Mouse (Mus musculus): ENCODE measurements around the gene Gm10097.
A peak's percentile ranks its signal among the peaks of the same experiment; 100 is the strongest.

The Gm10097 gene

DNA sequence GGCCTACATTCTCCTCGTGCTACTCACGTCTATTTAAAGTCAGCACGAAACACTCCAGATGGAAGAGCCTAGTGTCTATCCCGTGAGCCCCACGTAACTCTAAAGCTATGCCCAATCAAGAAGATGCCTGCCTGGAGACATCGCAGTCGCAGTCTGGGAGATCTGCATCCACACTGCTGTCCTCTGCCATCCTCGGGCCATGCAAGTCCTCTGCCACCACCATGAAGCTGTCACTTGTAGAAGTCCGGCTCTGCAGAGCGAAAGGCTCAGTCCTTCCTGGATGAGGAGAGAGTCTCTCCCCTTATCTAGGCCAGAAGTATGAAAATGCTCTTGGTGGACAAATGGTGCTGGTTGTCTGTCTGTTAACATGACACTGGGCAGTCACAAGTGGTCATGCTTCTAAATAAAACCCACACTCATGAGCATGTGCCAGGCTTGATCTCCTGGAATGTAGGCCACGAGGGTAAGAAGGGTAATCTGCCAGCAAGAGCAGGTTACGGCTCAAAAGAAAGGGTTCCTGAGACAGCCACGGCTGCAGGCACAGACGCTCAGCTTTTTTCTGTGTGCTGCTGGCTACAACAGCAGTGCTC lies at the start of gene Gm10097:
TSS of gene Gm10097 (plus strand) at position 517 of the 590 bp plus-strand sequence.
- no peak for DNase-seq (ENCODE audit: low read depth in 2 of 2, low spot score in 2 of 2)

DNA sequence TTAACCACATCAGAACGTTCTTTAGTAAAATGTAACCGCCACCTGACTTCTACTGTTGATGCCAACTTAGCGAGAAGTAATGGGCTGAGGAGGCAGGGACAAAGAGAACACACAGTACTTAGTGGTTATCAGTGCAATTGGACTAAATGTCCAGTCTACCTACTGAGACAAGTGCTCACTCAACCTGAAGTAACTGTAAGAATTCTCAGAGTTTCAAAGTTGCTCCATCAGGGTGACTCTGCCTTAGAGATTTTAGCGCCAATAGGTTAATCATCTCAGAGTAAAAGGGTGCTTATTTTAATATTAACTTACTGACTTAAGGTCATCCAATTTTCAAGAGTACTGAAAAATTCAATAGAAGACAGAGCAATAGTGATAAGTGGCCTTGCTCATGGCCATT lies 43.1 kb upstream of the Gm10097 start:
- DNase-seq (ENCODE audit: low read depth in 2 of 2, low spot score in 2 of 2), result no peak

- DNase-seq (ENCODE audit: low read depth in 2 of 2, low spot score in 2 of 2), result no peak
Measured at GRCm38 (mm10) chr10:5027208-5027607, 41.8 kb upstream of the Gm10097 start.

- no peak for DNase-seq (ENCODE audit: low read depth in 2 of 2, low spot score in 2 of 2)
Measured at GRCm38 (mm10) chr10:5028301-5028700, 40.7 kb upstream of the Gm10097 start.

- DNase-seq (ENCODE audit: low read depth in 2 of 2, low spot score in 2 of 2), result no peak
Measured at GRCm38 (mm10) chr10:5029161-5029560, 39.8 kb upstream of the Gm10097 start.

DNA sequence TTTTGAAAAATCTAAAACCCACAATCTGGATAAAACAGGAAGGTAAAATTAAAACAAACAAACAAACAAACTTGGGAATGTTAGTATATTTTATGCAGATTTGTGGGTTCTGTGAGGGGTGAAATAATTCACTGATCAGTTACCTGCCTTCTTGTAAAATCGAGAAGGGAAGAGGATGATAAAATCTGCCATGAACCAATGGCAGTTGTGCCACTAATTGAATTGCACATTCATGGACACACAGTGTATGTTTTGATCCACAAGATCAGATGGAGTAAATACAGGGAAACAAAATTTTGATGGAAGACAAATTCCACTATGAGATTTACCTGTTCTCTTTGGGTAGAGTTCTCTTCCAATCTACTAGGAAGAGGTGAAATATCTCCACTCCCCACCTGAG lies 39.1 kb upstream of the Gm10097 start:
- no peak for DNase-seq (ENCODE audit: low read depth in 2 of 2, low spot score in 2 of 2)

GRCm38 (mm10) chr10:5032192-5033048 lies 36.6 kb upstream of the Gm10097 start:
- no peak for DNase-seq (ENCODE audit: low read depth in 2 of 2, low spot score in 2 of 2)

DNA sequence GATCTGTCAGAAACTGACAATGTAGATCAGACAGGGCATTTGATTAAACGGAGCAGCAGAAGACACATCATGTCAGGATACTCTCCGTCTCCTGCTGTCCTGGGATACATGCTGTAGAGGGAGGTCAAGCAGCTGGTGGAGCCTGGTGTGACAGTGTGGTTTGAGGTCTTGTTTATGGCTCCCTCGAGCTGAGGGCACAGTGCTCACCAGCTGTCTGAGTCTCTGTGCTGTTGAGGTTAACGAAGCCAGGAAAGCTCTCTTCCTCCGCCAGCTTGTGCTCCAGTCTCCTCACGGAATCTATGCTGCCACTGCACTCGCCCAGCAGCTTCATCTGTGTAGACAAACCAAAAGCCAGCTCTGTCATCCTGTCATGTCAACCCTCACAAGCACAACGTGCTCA lies 27.7 kb upstream of the Gm10097 start:
- DNase-seq (ENCODE audit: low read depth in 2 of 2, low spot score in 2 of 2), result no peak

DNA sequence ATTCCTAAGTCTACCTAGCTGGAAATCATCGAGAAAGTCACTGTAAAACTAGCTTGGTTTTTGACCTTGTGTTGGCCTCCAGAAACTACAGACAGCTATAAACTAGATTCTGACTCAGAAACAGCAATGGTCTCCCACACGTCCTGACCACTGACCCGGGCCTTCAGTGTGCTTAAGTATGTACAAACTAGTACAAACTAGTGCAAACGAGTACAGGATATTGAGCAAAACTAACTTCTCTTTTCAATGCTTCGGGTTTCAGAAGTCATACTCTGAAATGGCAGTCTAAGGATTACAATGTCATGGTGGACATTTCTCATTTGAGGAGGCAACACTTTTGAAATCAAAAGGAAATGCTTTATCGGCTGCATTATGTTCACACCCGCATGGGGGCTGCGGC lies 24.5 kb upstream of the Gm10097 start:
- no peak for DNase-seq (ENCODE audit: low read depth in 2 of 2, low spot score in 2 of 2)

DNA sequence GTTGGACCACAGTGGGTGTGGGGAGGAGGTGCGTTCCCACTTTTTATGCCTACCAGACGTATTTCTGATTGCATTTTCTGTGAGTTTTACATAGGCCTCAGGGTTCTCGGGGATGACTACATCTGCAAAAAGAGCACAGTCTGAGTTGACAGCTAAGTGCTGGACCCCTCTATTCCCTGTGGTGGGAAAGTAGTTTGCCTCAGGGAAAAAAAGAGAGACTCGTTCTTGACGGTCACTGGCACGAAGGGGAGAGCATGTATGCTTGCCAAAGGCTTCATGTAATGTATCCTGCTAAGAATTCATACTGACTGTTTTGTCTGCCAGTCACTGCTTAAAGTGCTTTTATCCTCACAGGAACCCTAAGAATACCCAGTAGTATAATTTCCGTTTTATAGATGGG lies 23.8 kb upstream of the Gm10097 start:
- DNase-seq (ENCODE audit: low read depth in 2 of 2, low spot score in 2 of 2), result no peak

DNA sequence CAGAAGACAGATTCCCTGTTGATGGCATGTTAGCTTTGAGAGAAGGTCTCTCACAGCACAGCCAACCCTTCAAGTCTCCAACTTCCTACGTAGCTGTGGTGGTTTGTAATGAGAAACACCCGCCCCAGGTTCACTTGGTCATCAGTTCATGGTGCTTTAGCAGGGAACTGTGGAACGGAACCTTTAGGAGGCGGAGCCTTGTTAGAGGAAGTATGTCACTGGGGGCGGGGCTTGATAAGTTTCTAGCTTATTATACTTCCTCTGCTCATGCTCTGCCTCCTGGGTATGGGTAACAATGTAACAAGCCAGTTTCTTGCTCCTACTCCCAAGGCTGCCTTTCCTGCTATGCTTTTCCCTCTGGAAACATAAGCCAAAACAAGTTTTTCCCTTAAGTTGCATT lies 23.3 kb upstream of the Gm10097 start:
- DNase-seq (ENCODE audit: low read depth in 2 of 2, low spot score in 2 of 2), result no peak

DNA sequence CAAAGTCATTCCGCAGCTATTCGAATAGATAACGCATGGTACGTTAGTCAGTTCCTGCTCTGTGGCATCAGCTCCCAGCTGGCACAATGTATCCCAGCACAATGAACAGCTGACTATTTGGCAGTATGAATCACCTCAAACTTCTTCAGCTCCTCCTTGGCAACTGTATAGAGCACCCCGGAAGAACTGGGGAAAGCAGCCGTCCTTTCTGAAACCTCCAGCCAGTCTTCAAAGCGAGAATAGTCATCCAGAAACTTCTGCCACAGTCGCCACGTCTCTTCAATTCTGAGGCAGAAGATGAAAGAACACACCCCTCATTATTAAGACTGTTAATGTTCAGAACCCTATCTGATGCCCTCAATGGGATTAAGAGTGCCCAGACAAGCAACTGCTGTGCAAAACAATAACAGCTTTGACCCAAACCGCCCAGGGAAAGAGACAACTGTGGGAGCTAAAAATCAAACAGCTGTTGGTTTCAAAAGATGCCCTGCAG lies 12.7 kb upstream of the Gm10097 start:
- DNase-seq (ENCODE audit: low read depth in 2 of 2, low spot score in 2 of 2), result no peak

DNA sequence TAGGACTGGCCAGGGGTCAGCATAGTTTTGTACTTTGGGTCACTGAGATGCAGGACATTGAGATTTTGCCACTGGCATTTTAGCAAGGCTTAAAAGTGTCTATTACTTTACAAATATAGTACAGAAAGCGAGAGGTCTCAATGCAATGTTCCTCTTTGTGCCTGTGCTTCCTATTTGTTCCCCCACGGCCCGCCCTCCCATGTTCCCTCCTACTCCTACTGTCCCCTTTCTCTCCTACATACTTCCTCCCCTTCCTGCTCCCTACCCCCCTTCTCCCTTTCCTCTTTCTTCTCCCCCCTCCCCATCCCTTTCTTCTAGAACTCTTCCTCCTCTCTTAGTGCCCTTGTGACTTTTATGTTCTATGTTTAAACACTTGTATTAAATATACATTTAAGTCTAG lies 12.1 kb upstream of the Gm10097 start:
- DNase-seq (ENCODE audit: low read depth in 2 of 2, low spot score in 2 of 2), result no peak

GRCm38 (mm10) chr10:5057661-5058060 lies 11.3 kb upstream of the Gm10097 start:
- no peak for DNase-seq (ENCODE audit: low read depth in 2 of 2, low spot score in 2 of 2)

- no peak for DNase-seq (ENCODE audit: low read depth in 2 of 2, low spot score in 2 of 2)
Measured at GRCm38 (mm10) chr10:5058876-5059275, 10.1 kb upstream of the Gm10097 start.

DNA sequence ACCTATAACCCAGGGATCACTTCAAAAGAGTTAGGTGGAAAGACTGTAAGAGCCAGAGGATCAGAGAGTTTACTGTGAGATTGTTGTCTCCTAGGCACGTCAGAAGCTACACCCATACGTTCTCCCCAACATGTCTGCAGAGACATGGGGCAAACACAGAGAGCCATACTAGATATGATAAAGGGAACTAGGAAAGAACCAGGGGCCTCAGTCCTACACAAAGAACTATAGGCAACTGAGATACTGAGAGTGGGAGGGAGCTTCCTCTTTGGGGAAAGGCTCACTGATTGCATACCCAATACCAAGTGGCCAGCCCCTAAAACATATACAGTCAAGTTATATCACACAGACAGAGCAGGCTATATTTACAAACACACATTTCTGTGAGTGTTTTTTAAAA lies 9.0 kb upstream of the Gm10097 start:
- DNase-seq (ENCODE audit: low read depth in 2 of 2, low spot score in 2 of 2), result no peak

- DNase-seq (ENCODE audit: low read depth in 2 of 2, low spot score in 2 of 2), result no peak
Measured at GRCm38 (mm10) chr10:5067113-5067512, 1.9 kb upstream of the Gm10097 start.

DNA sequence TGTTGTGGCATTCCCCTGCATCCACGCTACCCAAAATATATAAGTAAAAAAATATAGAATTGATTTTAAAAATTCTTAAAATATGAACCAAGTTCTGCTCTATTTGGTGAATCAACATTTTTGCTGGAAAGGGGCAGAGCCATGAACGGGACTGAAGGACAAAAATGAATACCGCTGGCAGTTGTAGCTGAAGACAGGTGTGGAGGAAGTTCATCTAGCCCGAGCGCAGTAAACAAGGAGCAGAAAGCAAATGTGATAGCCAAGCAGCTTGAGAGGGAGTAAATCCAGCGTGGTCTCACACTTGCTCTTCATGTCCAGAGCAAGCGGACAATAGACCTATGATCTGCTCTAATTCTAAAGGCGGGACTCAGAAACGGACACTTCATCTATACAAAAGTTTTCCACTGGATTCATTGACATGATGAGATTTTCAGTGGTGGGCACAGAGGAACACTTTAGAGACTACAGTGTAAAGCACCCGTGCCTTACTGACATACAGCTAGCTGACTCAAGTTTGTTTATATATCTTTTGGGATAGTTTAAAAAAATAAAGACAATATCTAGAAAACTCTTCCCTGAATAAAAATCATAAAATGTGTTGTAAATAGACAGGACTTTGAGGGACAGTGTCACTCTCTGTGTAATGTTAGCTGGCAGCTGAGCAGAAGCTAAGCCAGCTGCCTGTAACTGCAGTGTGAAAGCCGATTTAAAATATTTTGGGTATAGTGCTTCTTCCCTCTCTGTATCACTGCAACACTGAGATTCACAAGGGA lies 1.4 kb downstream of the Gm10097 start:
- DNase-seq (ENCODE audit: low read depth in 2 of 2, low spot score in 2 of 2), result no peak

DNA sequence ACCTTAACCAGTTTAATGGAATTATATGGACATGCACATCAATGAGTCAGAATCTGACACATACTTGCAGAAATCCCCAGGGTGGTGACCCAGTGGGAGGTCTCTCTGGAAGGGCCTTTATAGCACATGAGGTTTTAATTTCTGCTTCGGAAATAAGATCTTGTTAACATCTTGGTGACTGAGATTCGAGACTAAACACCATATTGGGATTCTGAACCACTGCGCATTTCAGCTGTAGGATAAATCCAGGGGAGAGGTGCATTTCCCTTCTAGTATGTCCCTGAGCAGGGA lies 1.9 kb downstream of the Gm10097 start:
- no peak for DNase-seq (ENCODE audit: low read depth in 2 of 2, low spot score in 2 of 2)

- no peak for DNase-seq (ENCODE audit: low read depth in 2 of 2, low spot score in 2 of 2)
Measured at GRCm38 (mm10) chr10:5072054-5072453, 3.1 kb downstream of the Gm10097 start.

DNA sequence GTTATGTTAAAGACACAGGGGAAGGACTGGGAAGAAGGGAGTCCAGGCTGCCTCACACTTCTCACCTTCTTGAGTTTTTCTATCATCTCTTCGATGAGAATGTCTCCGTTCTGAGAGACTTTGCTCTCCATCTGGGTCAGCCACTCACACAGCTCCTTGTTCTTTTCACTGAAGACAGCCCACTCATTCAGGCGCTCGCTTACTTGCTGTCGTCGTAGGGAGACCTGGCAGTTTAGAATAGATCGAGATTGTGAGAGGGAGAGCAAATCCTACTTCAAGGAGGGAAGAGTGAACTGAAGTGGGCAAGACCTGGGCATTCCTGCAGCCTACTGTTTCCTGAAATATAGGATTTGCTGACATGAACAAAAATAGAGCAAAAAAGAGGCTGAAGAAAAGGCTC lies 6.7 kb downstream of the Gm10097 start:
- DNase-seq (ENCODE audit: low read depth in 2 of 2, low spot score in 2 of 2), result no peak

DNA sequence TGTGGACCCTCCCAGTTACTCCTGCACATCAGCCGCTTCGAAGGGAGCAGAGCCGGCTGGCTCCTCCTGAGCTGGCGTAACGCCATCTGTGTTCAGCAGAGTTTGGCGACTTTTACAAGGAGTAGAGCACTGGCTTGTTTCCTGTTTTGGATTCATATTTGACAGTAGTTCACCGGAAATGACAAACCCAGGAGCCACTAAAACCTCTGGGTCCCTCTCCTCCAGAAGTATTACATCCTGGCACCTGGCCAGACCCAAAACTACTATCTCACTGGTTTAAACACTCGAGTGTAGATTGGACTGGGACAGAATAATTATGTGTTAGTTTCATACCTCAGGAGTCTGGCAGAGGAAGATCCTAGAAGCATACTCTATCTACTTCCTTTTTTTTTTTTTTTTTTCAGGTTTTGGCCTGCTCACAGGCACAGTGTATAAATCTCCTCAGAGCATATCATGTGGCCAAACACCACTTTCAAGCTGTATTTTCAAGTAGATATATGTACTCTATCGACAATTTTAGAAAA lies 11.0 kb downstream of the Gm10097 start:
- peak in 1 of 2 experiments; percentile 24 for DNase-seq (ENCODE audit: low read depth in 2 of 2, low spot score in 2 of 2)
